Mouse (Mus musculus) liver, embryonic 14.5 days (tissue): ENCODE measurements at regions not wholly inside any gene's neighbourhood (a gene's known extent, or its start where the extent isn't known, plus 50 kb on each side); places are given as distances from the start of the nearest gene placed in this dataset.

Source experiments
- CTCF ChIP-seq: IDR thresholded peaks from 2 replicates; pipeline ENCODE4 v1.5.1; 2016; ENCODE audit warnings: antibody characterized with exemption, low read depth, control low read depth
- EP300 ChIP-seq: IDR thresholded peaks from 2 replicates; pipeline ENCODE4 v1.6.1; 2016; ENCODE audit warnings: antibody characterized with exemption, low read depth

- TF ChIP-seq CTCF: no peak
- no peak for TF ChIP-seq EP300
These were observed 218.7 kb upstream of the Tenm4 start for GRCm38 (mm10) chr7:95952395-95952794.
